Mouse (Mus musculus) heart, embryonic 16.5 days (tissue): ENCODE results near the gene Tead1. TPM values are rescaled to one million over a fixed set of nuclear protein-coding genes. Genes with fewer than 3 reads are reported as not detected.
"Not testable (repeated sequence)": the region's sequence is repeated elsewhere in the genome, so short reads cannot be mapped to it uniquely, and the experiment has no call there.

Experiments used
- ATAC-seq: fragments of 200-750 bp; cut with Nextera tagmentation; replicated peaks from 2 replicates; pipeline ENCODE4 v1.8.0; 2017; ENCODE audit warnings: moderate number of reproducible peaks; ENCODE audit not compliant: insufficient read depth, low FRiP score; ENCODE audit errors: extremely low read depth
- H3K27ac ChIP-seq: fragments of 300-500 bp; sonication (generic); 2 replicates; pipeline ENCODE4 v1.5.1; 2014; ENCODE audit warnings: mild to moderate bottlenecking, low read length, control low read depth, moderate library complexity
- H3K27me3 ChIP-seq: fragments of 300-500 bp; sonication (generic); 2 replicates; pipeline ENCODE4 v1.6.1; 2014; ENCODE audit warnings: low read length, mixed read lengths; ENCODE audit not compliant: control insufficient read depth, insufficient read depth
- H3K36me3 ChIP-seq: fragments of 300-500 bp; sonication (generic); 2 replicates; pipeline ENCODE4 v1.6.1; 2014; ENCODE audit not compliant: control insufficient read depth, insufficient read depth
- H3K4me1 ChIP-seq: fragments of 300-500 bp; sonication (generic); 2 replicates; pipeline ENCODE4 v1.6.1; 2014; ENCODE audit warnings: low read length, mixed read lengths; ENCODE audit not compliant: control insufficient read depth, insufficient read depth
- H3K4me2 ChIP-seq: fragments of 300-500 bp; sonication (generic); 2 replicates; pipeline ENCODE4 v1.6.1; 2014; ENCODE audit warnings: low read depth, mild to moderate bottlenecking, control low read depth, low read length
- H3K4me3 ChIP-seq: fragments of 300-500 bp; sonication (generic); 2 replicates; pipeline ENCODE4 v1.5.1; 2014; ENCODE audit warnings: mild to moderate bottlenecking, control low read depth, low read length
- H3K9ac ChIP-seq: fragments of 300-500 bp; sonication (generic); 2 replicates; pipeline ENCODE4 v1.6.1; 2014; ENCODE audit warnings: low read length, control low read depth
- H3K9me3 ChIP-seq: fragments of 300-500 bp; sonication (generic); replicated peaks from 2 replicates; pipeline ENCODE4 v1.6.1; 2016; ENCODE audit warnings: low read length; ENCODE audit not compliant: control insufficient read depth
- WGBS: fragments of 180-500 bp; shearing (Covaris S2); extraction: QIAGEN DNeasy Blood & Tissue Kit; methylation state at CpG from one replicate; pipeline ENCODE4 v1.1.7; 2014; 5-methylcytosine and 5-hydroxymethylcytosine counted together
- polyA plus RNA-seq: library from polyadenylated mRNA; unstranded; fragments of >200 nt; fragmentation: Nextera tagmentation; extraction: Ambion mirVana; gene quantifications from 2 replicates; pipeline ENCODE4 v1.2.1, GENCODE M21; 2015

Tead1 gene
- polyA plus RNA-seq, 1 experiment from 2014 or later, result 19.4 TPM

- H3K36me3 ChIP-seq, result no peaks in the 10 kb centered on the region
- H3K27me3 ChIP-seq, result no peaks in the 10 kb centered on the region
- 0 out of 2 replicates have a peak, but pooled peaks cover 5% of the 10 kb centered on the region for H3K4me1 ChIP-seq
- WGBS, result 28% methylated on average over 7 of the region's 7 CpGs
- H3K27ac ChIP-seq, result no peak overlapping the region
- H3K4me3 ChIP-seq, result no peak overlapping the region
- H3K9ac ChIP-seq, result no peak overlapping the region
- ATAC-seq, result no peak
- no peak overlapping the region for H3K4me2 ChIP-seq
- H3K9me3 ChIP-seq, result no peaks in the 10 kb centered on the region
These were observed 251.6 kb downstream of the Tead1 start for GRCm38 (mm10) chr7:112930669-112931068.

- H3K4me2 ChIP-seq, H3K36me3 ChIP-seq, H3K9ac ChIP-seq, ATAC-seq, H3K4me1 ChIP-seq, H3K27ac ChIP-seq, H3K9me3 ChIP-seq, H3K27me3 ChIP-seq, H3K4me3 ChIP-seq: not testable (repeated sequence)
- WGBS, result 74% methylated on average over 5 of the region's 5 CpGs
These were observed 256.8 kb downstream of the Tead1 start for GRCm38 (mm10) chr7:112935876-112936275.

- WGBS, result 79% methylated on average over 8 of the region's 8 CpGs
- ATAC-seq, result no peak
- no peaks in the 10 kb centered on the region for H3K4me1 ChIP-seq
These were observed 258.0 kb downstream of the Tead1 start for GRCm38 (mm10) chr7:112937089-112937488.

GRCm38 (mm10) chr7:112938959-112939358, 259.8 kb downstream of the Tead1 start:
- Histone ChIP-seq H3K4me1 (no peaks in the 10 kb centered on the region), H3K36me3 (no peaks in the 10 kb centered on the region), H3K27me3 (peaks cover 4% of the 10 kb centered on the region; the same call in 1 of the 2 replicates), H3K27ac (no peak overlapping the region), H3K9me3 (no peaks in the 10 kb centered on the region), H3K4me3 (no peak overlapping the region), H3K4me2 (no peak overlapping the region), H3K9ac (no peak overlapping the region)
- ATAC-seq, result no peak
- 48% methylated on average over 5 of the region's 5 CpGs for WGBS

More at GRCm38 (mm10) chr7:112937089-112937488, 258.0 kb downstream of the Tead1 start:
- peaks cover 4% of the 10 kb centered on the region; the same call in 1 of the 2 replicates for H3K27me3 ChIP-seq
- no peaks in the 10 kb centered on the region for H3K9me3 ChIP-seq
- no peak overlapping the region for H3K4me2 ChIP-seq
- H3K27ac ChIP-seq, result no peak overlapping the region
- H3K9ac ChIP-seq, result no peak overlapping the region
- H3K36me3 ChIP-seq, result no peaks in the 10 kb centered on the region
- no peak overlapping the region for H3K4me3 ChIP-seq

GRCm38 (mm10) chr7:112942567-112942966, 263.4 kb downstream of the Tead1 start:
- no peaks in the 10 kb centered on the region for H3K9me3 ChIP-seq
- no peak for ATAC-seq
- H3K4me1 ChIP-seq, result no peaks in the 10 kb centered on the region
- peaks cover 4% of the 10 kb centered on the region; the same call in 1 of the 2 replicates for H3K27me3 ChIP-seq
- no peak overlapping the region for H3K27ac ChIP-seq
- no peak overlapping the region for H3K4me3 ChIP-seq
- H3K4me2 ChIP-seq, result no peak overlapping the region
- H3K9ac ChIP-seq, result no peak overlapping the region
- no peaks in the 10 kb centered on the region for H3K36me3 ChIP-seq
- whole genome bisulfite sequencing, result 61% methylated on average over 5 of the region's 5 CpGs

GRCm38 (mm10) chr7:112943056-112943455, 263.9 kb downstream of the Tead1 start:
- H3K9me3 ChIP-seq, result no peaks in the 10 kb centered on the region
- H3K36me3 ChIP-seq, result no peaks in the 10 kb centered on the region
- no peak for ATAC-seq
- H3K27me3 ChIP-seq, result peaks cover 4% of the 10 kb centered on the region; the same call in 1 of the 2 replicates
- H3K27ac ChIP-seq, result no peak overlapping the region
- H3K9ac ChIP-seq, result no peak overlapping the region
- no peaks in the 10 kb centered on the region for H3K4me1 ChIP-seq
- no peak overlapping the region for H3K4me3 ChIP-seq
- WGBS, result 81% methylated on average over 1 of the region's 1 CpGs
- no peak overlapping the region for H3K4me2 ChIP-seq

- 0 out of 2 replicates have a peak, but pooled peaks cover 5% of the 10 kb centered on the region for H3K27me3 ChIP-seq
- H3K36me3 ChIP-seq, result no peaks in the 10 kb centered on the region
- H3K9ac ChIP-seq, result no peak overlapping the region
- no peak overlapping the region for H3K27ac ChIP-seq
- ATAC-seq, result no peak
- 44% methylated on average over 6 of the region's 6 CpGs for WGBS
- H3K4me1 ChIP-seq, result no peaks in the 10 kb centered on the region
- H3K9me3 ChIP-seq, result no peaks in the 10 kb centered on the region
- H3K4me2 ChIP-seq, result no peak overlapping the region
- H3K4me3 ChIP-seq, result no peak overlapping the region
These were observed 267.6 kb downstream of the Tead1 start for GRCm38 (mm10) chr7:112946706-112947105.

- under 1% methylated on average over 40 of the region's 41 CpGs for WGBS
- peak within 1 kb of the TSS; percentile 65 for H3K4me3 ChIP-seq
- peak; percentile 94 for ATAC-seq
These were observed 274.7 kb downstream of the Tead1 start, which contains the start of gene Rassf10 for GRCm38 (mm10) chr7:112953777-112954291. Gene Rassf10 (plus strand): TSS chr7:112953962.

GRCm38 (mm10) chr7:112954351-112955102, 275.4 kb downstream of the Tead1 start:
- Histone ChIP-seq H3K9me3 (no peaks in the 10 kb centered on the region), H3K9ac (peak overlapping the region; percentile 70), H3K36me3 (no peaks in the 10 kb centered on the region), H3K4me3 (peak overlapping the region; percentile 65), H3K27me3 (peaks cover 33% of the 10 kb centered on the region), H3K27ac (peak overlapping the region; percentile 5; the same call in 1 of the 2 replicates), H3K4me1 (peaks cover 6% of the 10 kb centered on the region), H3K4me2 (peak overlapping the region; percentile 94)
- WGBS, result under 1% methylated on average over 82 of the region's 82 CpGs
- ATAC-seq, result no peak

More at GRCm38 (mm10) chr7:112953777-112954291, 274.7 kb downstream of the Tead1 start, which contains the start of gene Rassf10:
- Histone ChIP-seq H3K27ac (peak within 1 kb of the TSS; percentile 5; the same call in 1 of the 2 replicates), H3K27me3 (peaks cover 33% of the 10 kb centered on the region), H3K9ac (peak within 1 kb of the TSS; percentile 70), H3K36me3 (no peaks in the 10 kb centered on the region), H3K4me2 (peak within 1 kb of the TSS; percentile 94), H3K9me3 (no peaks in the 10 kb centered on the region), H3K4me1 (peaks cover 6% of the 10 kb centered on the region)
